Mouse (Mus musculus) heart, adult 2 months (tissue): Measurements from ENCODE around the gene Ifih1.

Source experiments
- CTCF ChIP-seq: fragments of 200-600 bp; IDR thresholded peaks from 2 replicates; pipeline ENCODE4 v1.8.1; 2022; ENCODE audit warnings: antibody characterized with exemption, mild to moderate bottlenecking, moderate library complexity
- EP300 ChIP-seq: fragments of 200-500 bp; IDR thresholded peaks from 2 replicates; pipeline ENCODE4 v1.6.1; 2011; ENCODE audit warnings: low read depth, low read length, control low read depth; ENCODE audit not compliant: insufficient read depth
- POLR2A ChIP-seq: fragments of 200-500 bp; IDR thresholded peaks from 2 replicates; pipeline ENCODE4 v1.6.1; 2011; ENCODE audit warnings: mild to moderate bottlenecking, low read depth, low read length, control low read depth; ENCODE audit not compliant: insufficient read depth

DNA sequence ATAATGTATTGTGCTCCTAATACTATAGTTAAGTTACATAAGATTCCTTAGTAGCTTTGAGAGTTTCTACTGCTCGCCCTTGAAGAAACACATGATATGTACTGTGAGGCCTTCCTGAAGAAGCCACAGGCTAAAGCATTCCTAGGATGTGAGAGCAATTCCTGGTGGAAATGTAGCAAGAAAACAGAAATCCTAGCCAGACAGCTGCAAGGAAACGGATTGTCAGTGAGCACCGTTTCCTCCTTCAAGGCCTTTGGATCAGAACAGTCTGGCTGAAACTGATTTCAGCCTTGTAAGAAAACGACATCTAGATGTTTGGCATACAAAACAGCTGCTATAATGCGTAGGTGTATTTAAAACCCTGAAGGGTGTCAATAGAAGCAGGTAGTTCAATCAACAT is 49.5 kb downstream of the Ifih1 start:
- TF ChIP-seq POLR2A: no peak
- no peak for TF ChIP-seq CTCF
- TF ChIP-seq EP300: no peak
